Mouse (Mus musculus) midbrain, embryonic 16.5 days (tissue): ENCODE results near the gene Gm7694. TPM values are rescaled to one million over a fixed set of nuclear protein-coding genes. Genes with fewer than 3 reads are reported as not detected.

Experiments used
- ATAC-seq: fragments of 200-750 bp; cut with Nextera tagmentation; 2 replicates; pipeline ENCODE4 v1.8.0; 2017; ENCODE audit warnings: moderate TSS enrichment
- H3K27ac ChIP-seq: fragments of 300-500 bp; sonication (generic); 2 replicates; pipeline ENCODE4 v1.5.1; 2014; ENCODE audit warnings: mild to moderate bottlenecking, low read length, mixed read lengths
- H3K27me3 ChIP-seq: fragments of 300-500 bp; sonication (generic); 2 replicates; pipeline ENCODE4 v1.6.1; 2014; ENCODE audit warnings: low read depth, low read length, mixed read lengths; ENCODE audit not compliant: control insufficient read depth, insufficient read depth
- H3K36me3 ChIP-seq: fragments of 300-500 bp; sonication (generic); 2 replicates; pipeline ENCODE4 v1.6.1; 2014; ENCODE audit warnings: mild to moderate bottlenecking, low read length, moderate library complexity, mixed read lengths; ENCODE audit not compliant: control insufficient read depth, insufficient read depth
- H3K4me1 ChIP-seq: fragments of 300-500 bp; sonication (generic); 2 replicates; pipeline ENCODE4 v1.6.1; 2014; ENCODE audit warnings: mild to moderate bottlenecking, low read length, mixed read lengths; ENCODE audit not compliant: control insufficient read depth, insufficient read depth
- H3K4me2 ChIP-seq: fragments of 300-500 bp; sonication (generic); 2 replicates; pipeline ENCODE4 v1.6.1; 2014; ENCODE audit warnings: mild to moderate bottlenecking, low read length, mixed read lengths
- H3K4me3 ChIP-seq: fragments of 300-500 bp; sonication (generic); 2 replicates; pipeline ENCODE4 v1.5.1; 2014; ENCODE audit warnings: low read depth, mild to moderate bottlenecking, low read length, moderate library complexity, mixed read lengths
- H3K9ac ChIP-seq: fragments of 300-500 bp; sonication (generic); 2 replicates; pipeline ENCODE4 v1.6.1; 2014; ENCODE audit warnings: low read depth, low read length, mixed read lengths
- H3K9me3 ChIP-seq: fragments of 300-500 bp; sonication (generic); replicated peaks from 2 replicates; pipeline ENCODE4 v1.6.1; 2014; ENCODE audit warnings: mild to moderate bottlenecking, low read length, mixed read lengths; ENCODE audit not compliant: control insufficient read depth, poor library complexity, severe bottlenecking
- WGBS: fragments of 180-500 bp; shearing (Covaris S2); extraction: QIAGEN DNeasy Blood & Tissue Kit; methylation state at CpG from one replicate; pipeline ENCODE4 v1.1.7; 2014; 5-methylcytosine and 5-hydroxymethylcytosine counted together
- polyA plus RNA-seq: library from polyadenylated mRNA; unstranded; fragments of >200 nt; fragmentation: Nextera tagmentation; extraction: Ambion mirVana; gene quantifications from 2 replicates; pipeline ENCODE4 v1.2.1, GENCODE M21; 2015

Gene Gm7694
- polyA plus RNA-seq, 1 experiment from 2014 or later = 1.5 TPM

GRCm38 (mm10) chr1:170270696-170271095 lies 35.4 kb downstream of the Gm7694 start:
- ATAC-seq = no peak
- Histone ChIP-seq H3K9me3 (peaks cover 4% of the 10 kb centered on the region; the same call in 1 of the 2 replicates), H3K4me1 (no peaks in the 10 kb centered on the region), H3K4me3 (no peak overlapping the region), H3K27ac (no peak overlapping the region), H3K9ac (no peak overlapping the region), H3K4me2 (no peak overlapping the region), H3K36me3 (no peaks in the 10 kb centered on the region), H3K27me3 (peaks cover 2% of the 10 kb centered on the region; the same call in 1 of the 2 replicates)
- WGBS = 93% methylated on average over 4 of the region's 4 CpGs

- Histone ChIP-seq H3K9me3 (peaks cover 4% of the 10 kb centered on the region; the same call in 1 of the 2 replicates), H3K36me3 (no peaks in the 10 kb centered on the region), H3K27me3 (peaks cover 2% of the 10 kb centered on the region; the same call in 1 of the 2 replicates), H3K27ac (no peak overlapping the region), H3K4me2 (no peak overlapping the region), H3K9ac (no peak overlapping the region), H3K4me1 (no peaks in the 10 kb centered on the region), H3K4me3 (no peak overlapping the region)
- no peak for ATAC-seq
- 83% methylated on average over 6 of the region's 6 CpGs for WGBS
Measured at GRCm38 (mm10) chr1:170270281-170270680, 35.9 kb downstream of the Gm7694 start.

- H3K27me3 ChIP-seq = peaks cover 2% of the 10 kb centered on the region
- H3K36me3 ChIP-seq = no peaks in the 10 kb centered on the region
- WGBS = under 1% methylated on average over 23 of the region's 32 CpGs
- H3K9me3 ChIP-seq = no peaks in the 10 kb centered on the region
- H3K4me2 ChIP-seq = peak overlapping the region; percentile 73
- peak overlapping the region; percentile 50 for H3K27ac ChIP-seq
- peak overlapping the region; percentile 88 for H3K9ac ChIP-seq
- peak; percentile 100 for ATAC-seq
- H3K4me1 ChIP-seq = no peaks in the 10 kb centered on the region
- H3K4me3 ChIP-seq = peak overlapping the region; percentile 64
Measured at GRCm38 (mm10) chr1:170255560-170255910, 50.6 kb downstream of the Gm7694 start.

- peak overlapping the region; percentile 50 for H3K27ac ChIP-seq
- peak overlapping the region; percentile 73 for H3K4me2 ChIP-seq
- ATAC-seq = no peak; the same call in 1 of the 2 replicates
- H3K27me3 ChIP-seq = peaks cover 3% of the 10 kb centered on the region
- H3K36me3 ChIP-seq = no peaks in the 10 kb centered on the region
- peak overlapping the region; percentile 64 for H3K4me3 ChIP-seq
- 24% methylated on average over 29 of the region's 30 CpGs for WGBS
- H3K9me3 ChIP-seq = no peaks in the 10 kb centered on the region
- H3K4me1 ChIP-seq = no peaks in the 10 kb centered on the region
- H3K9ac ChIP-seq = peak overlapping the region; percentile 88
Measured at GRCm38 (mm10) chr1:170254893-170255559, 51.1 kb downstream of the Gm7694 start.

Other genes starting within 250 kb of the Gm7694 start
- 7.0 and 7.9 TPM in 2 replicates for gene Ddr2, start 195.6 kb downstream of the Gm7694 start, polyA plus RNA-seq
- gene Uap1, start 131.4 kb downstream of the Gm7694 start, polyA plus RNA-seq = 63.6 and 65.6 TPM in 2 replicates
- 9.6 and 9.7 TPM in 2 replicates for gene Uhmk1, start 90.9 kb downstream of the Gm7694 start, polyA plus RNA-seq
- not detected in 2 replicates for gene Sh2d1b2, start 73.6 kb downstream of the Gm7694 start, polyA plus RNA-seq
- not detected in 2 replicates for gene Sh2d1b1, start 29.0 kb downstream of the Gm7694 start, polyA plus RNA-seq
- 0.76 and 0.90 TPM in 2 replicates for gene Spata46, start 2.5 kb upstream of the Gm7694 start, polyA plus RNA-seq